Mouse (Mus musculus) neural tube, embryonic 14.5 days (tissue): ENCODE data around the gene Dennd4b. TPM values are rescaled to one million over a fixed set of nuclear protein-coding genes. Genes with fewer than 3 reads are reported as not detected.

Experiments used
- ATAC-seq: fragments of 200-750 bp; cut with Nextera tagmentation; 2 replicates; pipeline ENCODE4 v1.8.0; 2017; ENCODE audit warnings: low read depth, mild to moderate bottlenecking, moderate TSS enrichment, moderate library complexity
- H3K27ac ChIP-seq: fragments of 300-500 bp; sonication (generic); 2 replicates; pipeline ENCODE4 v1.5.1; 2014; ENCODE audit warnings: low read depth, mild to moderate bottlenecking, control low read depth, low read length, moderate library complexity, mixed read lengths
- H3K27me3 ChIP-seq: fragments of 300-500 bp; sonication (generic); 2 replicates; pipeline ENCODE4 v1.6.1; 2014; ENCODE audit warnings: low read length; ENCODE audit not compliant: control insufficient read depth, insufficient read depth
- H3K36me3 ChIP-seq: fragments of 300-500 bp; sonication (generic); 2 replicates; pipeline ENCODE4 v1.6.1; 2014; ENCODE audit warnings: low read length, mixed read lengths; ENCODE audit not compliant: control insufficient read depth, insufficient read depth
- H3K4me1 ChIP-seq: fragments of 300-500 bp; sonication (generic); 2 replicates; pipeline ENCODE4 v1.6.1; 2014; ENCODE audit warnings: low read length; ENCODE audit not compliant: control insufficient read depth, insufficient read depth
- H3K4me2 ChIP-seq: fragments of 300-500 bp; sonication (generic); 2 replicates; pipeline ENCODE4 v1.6.1; 2014; ENCODE audit warnings: mild to moderate bottlenecking, low read depth, low read length, control low read depth
- H3K4me3 ChIP-seq: fragments of 300-500 bp; sonication (generic); 2 replicates; pipeline ENCODE4 v1.5.1; 2014; ENCODE audit warnings: low read depth, low read length, control low read depth, mixed read lengths
- H3K9ac ChIP-seq: fragments of 300-500 bp; sonication (generic); replicated peaks from 2 replicates; pipeline ENCODE4 v1.6.1; 2014; ENCODE audit warnings: low read depth, mild to moderate bottlenecking, control low read depth, low read length, mixed read lengths
- H3K9me3 ChIP-seq: fragments of 300-500 bp; sonication (generic); 2 replicates; pipeline ENCODE4 v1.6.1; 2016; ENCODE audit warnings: low read length; ENCODE audit not compliant: control insufficient read depth
- WGBS: fragments of 180-500 bp; shearing (Covaris S2); extraction: QIAGEN DNeasy Blood & Tissue Kit; methylation state at CpG from one replicate; pipeline ENCODE4 v1.1.7; 2014; 5-methylcytosine and 5-hydroxymethylcytosine counted together
- polyA plus RNA-seq: library from polyadenylated mRNA; unstranded; fragments of >200 nt; fragmentation: Nextera tagmentation; extraction: Ambion mirVana; gene quantifications from 2 replicates; pipeline ENCODE4 v1.2.1, GENCODE M21; 2014

Dennd4b gene
- polyA plus RNA-seq, 1 experiment from 2014 or later, result 8.5 TPM

- H3K9ac ChIP-seq, result no peak overlapping the region
- ATAC-seq, result no peak
- H3K4me2 ChIP-seq, result no peak overlapping the region; the same call in 1 of the 2 replicates
- no peaks in the 10 kb centered on the region for H3K27me3 ChIP-seq
- H3K36me3 ChIP-seq, result peaks cover 32% of the 10 kb centered on the region
- no peak overlapping the region for H3K4me3 ChIP-seq
- H3K9me3 ChIP-seq, result no peaks in the 10 kb centered on the region
- no peak overlapping the region for H3K27ac ChIP-seq
- H3K4me1 ChIP-seq, result peaks cover 7% of the 10 kb centered on the region
- 96% methylated on average over 14 of the region's 14 CpGs for WGBS
Measured at GRCm38 (mm10) chr3:90255784-90256353, 9.1 kb upstream of the Dennd4b start.

GRCm38 (mm10) chr3:90256731-90257530 is 8.1 kb upstream of the Dennd4b start:
- ATAC-seq, result no peak
- no peak overlapping the region for H3K27ac ChIP-seq
- H3K27me3 ChIP-seq, result no peaks in the 10 kb centered on the region
- no peak overlapping the region for H3K9ac ChIP-seq
- no peak overlapping the region for H3K4me2 ChIP-seq
- H3K4me1 ChIP-seq, result peaks cover 7% of the 10 kb centered on the region
- WGBS, result 90% methylated on average over 19 of the region's 19 CpGs
- H3K36me3 ChIP-seq, result peaks cover 40% of the 10 kb centered on the region
- no peak overlapping the region for H3K4me3 ChIP-seq
- H3K9me3 ChIP-seq, result no peaks in the 10 kb centered on the region

- WGBS, result 96% methylated on average over 4 of the region's 4 CpGs
Measured at GRCm38 (mm10) chr3:90258521-90258920, 6.5 kb upstream of the Dennd4b start.

GRCm38 (mm10) chr3:90263121-90263771 is 1.7 kb upstream of the Dennd4b start:
- Histone ChIP-seq H3K9me3 (no peaks in the 10 kb centered on the region), H3K27ac (no peak overlapping the region), H3K27me3 (no peaks in the 10 kb centered on the region), H3K36me3 (peaks cover 47% of the 10 kb centered on the region), H3K4me3 (no peak overlapping the region), H3K9ac (no peak overlapping the region), H3K4me2 (no peak overlapping the region), H3K4me1 (peaks cover 7% of the 10 kb centered on the region)
- no peak for ATAC-seq
- WGBS, result 96% methylated on average over 5 of the region's 5 CpGs

More at GRCm38 (mm10) chr3:90258521-90258920, 6.5 kb upstream of the Dennd4b start:
- peaks cover 50% of the 10 kb centered on the region for H3K36me3 ChIP-seq
- H3K4me3 ChIP-seq, result no peak overlapping the region
- no peak for ATAC-seq
- H3K9me3 ChIP-seq, result no peaks in the 10 kb centered on the region
- no peaks in the 10 kb centered on the region for H3K27me3 ChIP-seq
- H3K4me1 ChIP-seq, result peaks cover 7% of the 10 kb centered on the region
- H3K9ac ChIP-seq, result no peak overlapping the region
- no peak overlapping the region for H3K4me2 ChIP-seq
- H3K27ac ChIP-seq, result no peak overlapping the region

- peak overlapping the region; percentile 65 for H3K4me2 ChIP-seq
- H3K4me1 ChIP-seq, result peaks cover 7% of the 10 kb centered on the region
- H3K4me3 ChIP-seq, result peak overlapping the region; percentile 86
- H3K9me3 ChIP-seq, result no peaks in the 10 kb centered on the region
- WGBS, result 37% methylated on average over 10 of the region's 10 CpGs
- peaks cover 36% of the 10 kb centered on the region for H3K36me3 ChIP-seq
- H3K27ac ChIP-seq, result peak overlapping the region; percentile 93
- no peaks in the 10 kb centered on the region for H3K27me3 ChIP-seq
- no peak for ATAC-seq
- H3K9ac ChIP-seq, result peak overlapping the region; percentile 93
Measured at GRCm38 (mm10) chr3:90264687-90265033, 325 bp upstream of the Dennd4b start.

- H3K4me3 ChIP-seq, result peak overlapping the region; percentile 86
- H3K27me3 ChIP-seq, result no peaks in the 10 kb centered on the region
- ATAC-seq, result peak; percentile 39
- H3K4me1 ChIP-seq, result peaks cover 7% of the 10 kb centered on the region
- WGBS, result 26% methylated on average over 16 of the region's 16 CpGs
- H3K9me3 ChIP-seq, result no peaks in the 10 kb centered on the region
- peak overlapping the region; percentile 65 for H3K4me2 ChIP-seq
- H3K27ac ChIP-seq, result peak overlapping the region; percentile 93
- peak overlapping the region; percentile 93 for H3K9ac ChIP-seq
- H3K36me3 ChIP-seq, result peaks cover 26% of the 10 kb centered on the region
Measured at GRCm38 (mm10) chr3:90265932-90266741, 1.2 kb downstream of the Dennd4b start.

GRCm38 (mm10) chr3:90266901-90267775 is 2.2 kb downstream of the Dennd4b start:
- H3K4me2 ChIP-seq, result no peak overlapping the region
- no peaks in the 10 kb centered on the region for H3K9me3 ChIP-seq

GRCm38 (mm10) chr3:90268190-90268589 is 3.2 kb downstream of the Dennd4b start:
- Histone ChIP-seq H3K9ac (no peak overlapping the region), H3K4me3 (no peak overlapping the region), H3K4me1 (peaks cover 7% of the 10 kb centered on the region), H3K9me3 (no peaks in the 10 kb centered on the region), H3K27me3 (no peaks in the 10 kb centered on the region), H3K36me3 (peaks cover 23% of the 10 kb centered on the region), H3K27ac (no peak overlapping the region), H3K4me2 (no peak overlapping the region)
- WGBS, result 95% methylated on average over 11 of the region's 11 CpGs
- no peak for ATAC-seq

More at GRCm38 (mm10) chr3:90266901-90267775, 2.2 kb downstream of the Dennd4b start:
- Histone ChIP-seq H3K4me1 (peaks cover 7% of the 10 kb centered on the region), H3K9ac (no peak overlapping the region), H3K27ac (no peak overlapping the region), H3K36me3 (peaks cover 21% of the 10 kb centered on the region), H3K4me3 (no peak overlapping the region), H3K27me3 (no peaks in the 10 kb centered on the region)
- ATAC-seq, result no peak
- 94% methylated on average over 20 of the region's 20 CpGs for WGBS
